Mouse (Mus musculus) CH12.LX (cell line): ENCODE measurements around the gene Ryr1. TPM values are rescaled to one million over a fixed set of nuclear protein-coding genes. Genes with fewer than 3 reads are reported as not detected.

Experiments
- DNase-seq: peaks from one replicate; pipeline ENCODE4 v3.0.0-alpha.2; 2013; ENCODE audit errors: extremely low read depth
- H3K27ac ChIP-seq: 2 replicates; pipeline ENCODE4 v1.5.1; 2012; ENCODE audit warnings: low read depth, mild to moderate bottlenecking, control low read depth, moderate library complexity; ENCODE audit not compliant: insufficient read depth
- H3K27me3 ChIP-seq: replicated peaks from 2 replicates; pipeline ENCODE3; 2012; ENCODE audit warnings: inconsistent platforms
- H3K36me3 ChIP-seq, 2 experiments: replicated peaks in 1 of 2; 2 replicates each; pipeline versions ENCODE3 to v1.6.1; 2012; ENCODE audit warnings: inconsistent platforms in 1 of 2, low read length in 1 of 2, mild to moderate bottlenecking in 1 of 2, mixed read lengths in 1 of 2, moderate library complexity in 1 of 2; ENCODE audit not compliant: control insufficient read depth in 1 of 2, insufficient read depth in 1 of 2
- H3K4me1 ChIP-seq, 2 experiments: 2 replicates each; pipeline ENCODE4 v1.6.1; 2012; ENCODE audit warnings: inconsistent platforms in 1 of 2, moderate library complexity in 1 of 2; ENCODE audit not compliant: insufficient read depth in 2 of 2, control insufficient read depth in 1 of 2
- H3K4me2 ChIP-seq: 2 replicates; pipeline ENCODE4 v1.6.1; 2012; ENCODE audit warnings: low read depth, mild to moderate bottlenecking, control low read depth; ENCODE audit not compliant: poor library complexity, insufficient read depth, severe bottlenecking
- H3K4me3 ChIP-seq, 3 experiments: fragments of 150-350 bp in 1 of 3; sonication (generic) in 1 of 3; replicated peaks in 1 of 3; 2 replicates each; pipeline versions ENCODE3 to v1.5.1; 2011 to 2012; ENCODE audit warnings: low read depth in 2 of 3, low read length in 2 of 3, mild to moderate bottlenecking in 2 of 3, moderate library complexity in 2 of 3, control low read depth in 1 of 3, improper control_type of control experiment in 1 of 3, inconsistent platforms in 1 of 3, mixed read lengths in 1 of 3; ENCODE audit not compliant: poor library complexity in 1 of 3
- H3K79me2 ChIP-seq: replicated peaks from 2 replicates; pipeline ENCODE4 v1.6.1; 2012; ENCODE audit warnings: mild to moderate bottlenecking, moderate library complexity; ENCODE audit not compliant: control insufficient read depth, poor library complexity, insufficient read depth, severe bottlenecking; ENCODE audit errors: extremely low read depth
- H3K9ac ChIP-seq: 2 replicates; pipeline ENCODE4 v1.6.1; 2012; ENCODE audit warnings: low read depth, mild to moderate bottlenecking, control low read depth, moderate library complexity; ENCODE audit not compliant: insufficient read depth
- H3K9me3 ChIP-seq: replicated peaks from 2 replicates; pipeline ENCODE3; 2012; ENCODE audit warnings: low read length, inconsistent platforms, mixed read lengths
- BHLHE40 ChIP-seq: IDR thresholded peaks from 2 replicates; pipeline ENCODE4 v1.6.1; 2011; ENCODE audit warnings: mild to moderate bottlenecking, low read depth, low read length, improper control_type of control experiment
- ELF1 ChIP-seq: IDR thresholded peaks from 2 replicates; pipeline ENCODE4 v1.6.1; 2014; ENCODE audit warnings: low read depth, mild to moderate bottlenecking, inconsistent platforms, low read length, improper control_type of control experiment
- ETS1 ChIP-seq: conservative IDR thresholded peaks from 2 replicates; pipeline ENCODE4 v1.6.1; 2012; ENCODE audit warnings: low read depth, mild to moderate bottlenecking, inconsistent platforms, low read length, improper control_type of control experiment, moderate library complexity
- GABPA ChIP-seq: IDR thresholded peaks from 2 replicates; pipeline ENCODE4 v1.6.1; 2012; ENCODE audit warnings: low read depth, low read length, improper control_type of control experiment, inconsistent platforms; ENCODE audit not compliant: insufficient replicate concordance
- HCFC1 ChIP-seq: IDR thresholded peaks from 2 replicates; pipeline ENCODE4 v1.6.1; 2012; ENCODE audit warnings: low read depth, mild to moderate bottlenecking, inconsistent platforms, low read length, improper control_type of control experiment
- JUN ChIP-seq: IDR thresholded peaks from 2 replicates; pipeline ENCODE4 v1.6.1; 2011; ENCODE audit warnings: low read depth, mild to moderate bottlenecking, low read length, improper control_type of control experiment, moderate library complexity; ENCODE audit not compliant: insufficient read depth
- MAX ChIP-seq: IDR thresholded peaks from 2 replicates; pipeline ENCODE4 v1.6.1; 2011; ENCODE audit warnings: low read length, improper control_type of control experiment
- MAZ ChIP-seq: IDR thresholded peaks from 2 replicates; pipeline ENCODE4 v1.6.1; 2012; ENCODE audit warnings: low read depth, mild to moderate bottlenecking, inconsistent platforms, low read length, improper control_type of control experiment, moderate library complexity
- MXI1 ChIP-seq: IDR thresholded peaks from 2 replicates; pipeline ENCODE4 v1.6.1; 2011; ENCODE audit warnings: mild to moderate bottlenecking, low read depth, low read length, improper control_type of control experiment
- NRF1 ChIP-seq: IDR thresholded peaks from 2 replicates; pipeline ENCODE4 v1.6.1; 2014; ENCODE audit warnings: low read depth, mild to moderate bottlenecking, inconsistent platforms, low read length, improper control_type of control experiment, moderate library complexity
- POLR2A ChIP-seq: IDR thresholded peaks from 2 replicates; pipeline ENCODE4 v1.6.1; 2011; ENCODE audit warnings: low read depth, mild to moderate bottlenecking, improper control_type of control experiment, low read length
- RCOR1 ChIP-seq: conservative IDR thresholded peaks from 2 replicates; pipeline ENCODE4 v1.6.1; 2012; ENCODE audit warnings: low read depth, mild to moderate bottlenecking, inconsistent platforms, low read length, improper control_type of control experiment
- SMC3 ChIP-seq: IDR thresholded peaks from 2 replicates; pipeline ENCODE4 v1.6.1; 2011; ENCODE audit warnings: low read depth, low read length, improper control_type of control experiment
- USF1 ChIP-seq: IDR thresholded peaks from 2 replicates; pipeline ENCODE4 v1.6.1; 2014; ENCODE audit warnings: low read depth, mild to moderate bottlenecking, inconsistent platforms, low read length, improper control_type of control experiment
- USF2 ChIP-seq: conservative IDR thresholded peaks from 2 replicates; pipeline ENCODE4 v1.6.1; 2011; ENCODE audit warnings: low read depth, low read length, improper control_type of control experiment
- ZC3H11A ChIP-seq: IDR thresholded peaks from 2 replicates; pipeline ENCODE4 v1.6.1; 2012; ENCODE audit warnings: low read depth, mild to moderate bottlenecking, inconsistent platforms, low read length, improper control_type of control experiment
- ZMIZ1 ChIP-seq: IDR thresholded peaks from 2 replicates; pipeline ENCODE4 v1.6.1; 2012; ENCODE audit warnings: low read depth, mild to moderate bottlenecking, inconsistent platforms, low read length, improper control_type of control experiment
- ZNF384 ChIP-seq: IDR thresholded peaks from 2 replicates; pipeline ENCODE4 v1.6.1; 2012; ENCODE audit warnings: low read depth, low read length, improper control_type of control experiment, inconsistent platforms
- dilution Hi-C: fragments of 300-500 bp; cut with MboI; formaldehyde crosslinking; loops from 2 replicates; pipeline ENCODE4 v1.14.3; 2020; ENCODE audit warnings: low sequenced_read_pairs; ENCODE audit not compliant: extremely low pct_unique_long_range_greater_than_20kb, extremely low pct_ligation_motif_present
- in situ Hi-C: fragments of 300-500 bp; cut with MboI; formaldehyde crosslinking; loops from 3 replicates; pipeline ENCODE4 v1.14.3; 2019; ENCODE audit warnings: low sequenced_read_pairs, low pct_ligation_motif_present, low pct_unique_long_range_greater_than_20kb, mixed read lengths
- polyA plus RNA-seq: library from polyadenylated mRNA; unstranded; fragments of >175 nt; gene quantifications from 2 replicates; pipeline ENCODE4 v1.2.1, GENCODE M21; 2012; ENCODE audit warnings: low read depth; ENCODE audit not compliant: insufficient read length
- total RNA-seq, 2 experiments: library from RNA; depleted of rRNA; stranded (reverse); fragments of 300-350 nt in 1 of 2; fragments of >200 nt in 1 of 2; gene quantifications; 2 replicates each; pipeline ENCODE4 v1.2.3; 2012 to 2014

Ryr1 gene
- total and polyA plus RNA-seq, 3 experiments, result 0.43 to 1.1 (median 0.68) TPM

- no peak overlapping the region for H3K4me3 ChIP-seq
- H3K9me3 ChIP-seq, result peaks cover 22% of the 10 kb centered on the region
- H3K4me1 ChIP-seq, result peaks cover 12 to 17% of the 10 kb centered on the region in 2 experiments; a peak in 3 of 4 replicates
- in situ Hi-C loops, result no loop called here
- TF ChIP-seq SMC3 (no peak), POLR2A (0 out of 2 replicates have a peak, but pooled peaks have one; percentile 31), JUN (no peak)
- TF ChIP-seq, all 38 proteins: peak for 1
- H3K27ac ChIP-seq, result no peak overlapping the region
- peaks cover 12% of the 10 kb centered on the region for H3K79me2 ChIP-seq
- H3K27me3 ChIP-seq, result no peaks in the 10 kb centered on the region
- H3K9ac ChIP-seq, result no peak overlapping the region
- dilution Hi-C loops, result no loop called here
- no peak overlapping the region for H3K4me2 ChIP-seq
- DNase-seq, result no peak
- H3K36me3 ChIP-seq, result peaks cover 91 to 99% of the 10 kb centered on the region in 2 experiments
Measured at GRCm38 (mm10) chr7:28990766-28991273, 134.2 kb downstream of the Ryr1 start.

GRCm38 (mm10) chr7:28985207-28985606 lies 139.8 kb downstream of the Ryr1 start:
- no peak for TF ChIP-seq MXI1
- TF ChIP-seq HCFC1, result no peak
- TF ChIP-seq ELF1, result no peak
- TF ChIP-seq JUN, result no peak
- no peak for TF ChIP-seq ZNF384
- no peak for TF ChIP-seq MAZ
- no peak for TF ChIP-seq ETS1
- no peak for TF ChIP-seq MAX
- no peak for TF ChIP-seq ZC3H11A
- TF ChIP-seq BHLHE40, result no peak
- no peak for TF ChIP-seq USF1
- no peak for TF ChIP-seq ZMIZ1
- TF ChIP-seq USF2, result no peak
- no peak for TF ChIP-seq SMC3
- TF ChIP-seq NRF1, result no peak
- TF ChIP-seq RCOR1, result no peak
- no peak for TF ChIP-seq GABPA

More at GRCm38 (mm10) chr7:28985207-28985606, 139.8 kb downstream of the Ryr1 start:
- no peaks in the 10 kb centered on the region for H3K27me3 ChIP-seq
- peaks cover 51 to 58% of the 10 kb centered on the region in 2 experiments for H3K36me3 ChIP-seq
- in situ Hi-C loops (loop anchor here (5.0 kb wide), 1 partner anchor 37 kb away; no protein-coding TSS in a partner anchor), dilution Hi-C loops (no loop called here)
- no peak for DNase-seq
- H3K4me3 ChIP-seq, result peak overlapping the region; percentile 39 to 58 (median 53)
- peak overlapping the region; percentile 62 for H3K9ac ChIP-seq
- peak overlapping the region; percentile 85 for H3K4me2 ChIP-seq
- H3K9me3 ChIP-seq, result no peaks in the 10 kb centered on the region
- H3K79me2 ChIP-seq, result peaks cover 51% of the 10 kb centered on the region
- peaks cover 20 to 32% of the 10 kb centered on the region in 2 experiments for H3K4me1 ChIP-seq
- H3K27ac ChIP-seq, result peak overlapping the region; percentile 36; the same call in 1 of the 2 replicates
